Mouse (Mus musculus): ENCODE data around the gene Pdzd8. TPM values are rescaled to one million over a fixed set of nuclear protein-coding genes. Genes with fewer than 3 reads are reported as not detected.

Gene Pdzd8
- polyA plus RNA-seq, 1 experiment from 2014 or later: 10.4 TPM

- H3K9me3 ChIP-seq: peaks cover 8% of the 10 kb centered on the region
- H3K27ac ChIP-seq (replicated peaks): no peak overlapping the region
- 81% methylated on average over 4 of the region's 4 CpGs for WGBS
- no peak for ATAC-seq (ENCODE audit: low read depth)
- H3K4me1 ChIP-seq (replicated peaks): no peaks in the 10 kb centered on the region
- no peaks in the 10 kb centered on the region for H3K27me3 ChIP-seq
- H3K4me3 ChIP-seq: no peak overlapping the region
- no peak overlapping the region for H3K9ac ChIP-seq
- no peaks in the 10 kb centered on the region for H3K36me3 ChIP-seq
- H3K4me2 ChIP-seq: no peak overlapping the region
Observed at GRCm38 (mm10) chr19:59371016-59371415, 25.4 kb upstream of the Pdzd8 start.

- Histone ChIP-seq H3K4me2 (no peak overlapping the region), H3K36me3 (no peaks in the 10 kb centered on the region), H3K27me3 (no peaks in the 10 kb centered on the region), H3K27ac (replicated peaks) (no peak overlapping the region), H3K4me1 (replicated peaks) (no peaks in the 10 kb centered on the region), H3K9ac (no peak overlapping the region), H3K4me3 (no peak overlapping the region), H3K9me3 (peaks cover 2% of the 10 kb centered on the region; the same call in 1 of the 2 replicates)
- no peak for ATAC-seq (ENCODE audit: low read depth)
- WGBS: 81% methylated on average over 4 of the region's 4 CpGs
Observed at GRCm38 (mm10) chr19:59367892-59368291, 22.3 kb upstream of the Pdzd8 start.

- ATAC-seq (ENCODE audit: low read depth): no peak
- H3K4me2 ChIP-seq: no peak overlapping the region
- no peaks in the 10 kb centered on the region for H3K36me3 ChIP-seq
- no peak overlapping the region for H3K27ac ChIP-seq (replicated peaks)
- no peaks in the 10 kb centered on the region for H3K4me1 ChIP-seq (replicated peaks)
- H3K27me3 ChIP-seq: no peaks in the 10 kb centered on the region
- no peak overlapping the region for H3K9ac ChIP-seq
- WGBS: 63% methylated on average over 3 of the region's 3 CpGs
- H3K9me3 ChIP-seq: no peaks in the 10 kb centered on the region
- no peak overlapping the region for H3K4me3 ChIP-seq
Observed at GRCm38 (mm10) chr19:59366724-59367123, 21.1 kb upstream of the Pdzd8 start.

DNA sequence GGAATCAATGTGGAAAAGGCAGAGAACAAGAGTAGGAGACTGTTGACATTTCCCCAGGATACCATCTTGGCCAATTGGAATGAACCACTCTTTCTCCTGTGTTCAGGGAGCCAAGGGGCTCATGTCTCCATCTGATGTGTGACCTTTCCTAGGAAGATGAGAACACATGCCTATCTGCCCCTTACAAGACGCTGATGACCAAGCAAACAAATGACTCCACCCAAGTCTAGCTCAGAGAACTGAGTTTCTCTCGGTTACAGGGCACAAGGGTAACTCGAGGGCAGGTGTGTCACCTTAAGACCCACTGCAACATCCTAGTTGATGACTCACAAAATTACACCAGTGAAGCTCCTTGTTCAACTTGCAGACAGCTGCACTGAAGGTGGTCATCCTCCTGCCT is 18.1 kb upstream of the Pdzd8 start:
- H3K36me3 ChIP-seq: no peaks in the 10 kb centered on the region
- H3K27ac ChIP-seq (replicated peaks): no peak overlapping the region
- no peak for ATAC-seq (ENCODE audit: low read depth)
- 76% methylated on average over 3 of the region's 3 CpGs for WGBS
- H3K4me2 ChIP-seq: no peak overlapping the region
- H3K9ac ChIP-seq: no peak overlapping the region
- H3K27me3 ChIP-seq: no peaks in the 10 kb centered on the region
- H3K4me1 ChIP-seq (replicated peaks): no peaks in the 10 kb centered on the region
- H3K4me3 ChIP-seq: no peak overlapping the region
- no peaks in the 10 kb centered on the region for H3K9me3 ChIP-seq

GRCm38 (mm10) chr19:59362646-59363045 is 17.1 kb upstream of the Pdzd8 start:
- H3K4me3 ChIP-seq: no peak overlapping the region
- no peak overlapping the region for H3K27ac ChIP-seq (replicated peaks)

GRCm38 (mm10) chr19:59360486-59360896 is 14.9 kb upstream of the Pdzd8 start:
- Histone ChIP-seq H3K4me1 (replicated peaks) (no peaks in the 10 kb centered on the region), H3K9me3 (no peaks in the 10 kb centered on the region), H3K27me3 (no peaks in the 10 kb centered on the region), H3K27ac (replicated peaks) (no peak overlapping the region), H3K9ac (no peak overlapping the region), H3K36me3 (no peaks in the 10 kb centered on the region), H3K4me2 (no peak overlapping the region), H3K4me3 (no peak overlapping the region)
- no peak for ATAC-seq (ENCODE audit: low read depth)
- 34% methylated on average over 2 of the region's 2 CpGs for WGBS

More at GRCm38 (mm10) chr19:59362646-59363045, 17.1 kb upstream of the Pdzd8 start:
- H3K9ac ChIP-seq: no peak overlapping the region
- H3K27me3 ChIP-seq: no peaks in the 10 kb centered on the region
- H3K9me3 ChIP-seq: no peaks in the 10 kb centered on the region
- 84% methylated on average over 6 of the region's 6 CpGs for WGBS
- no peaks in the 10 kb centered on the region for H3K36me3 ChIP-seq
- no peaks in the 10 kb centered on the region for H3K4me1 ChIP-seq (replicated peaks)
- no peak overlapping the region for H3K4me2 ChIP-seq
- ATAC-seq (ENCODE audit: low read depth): no peak

DNA sequence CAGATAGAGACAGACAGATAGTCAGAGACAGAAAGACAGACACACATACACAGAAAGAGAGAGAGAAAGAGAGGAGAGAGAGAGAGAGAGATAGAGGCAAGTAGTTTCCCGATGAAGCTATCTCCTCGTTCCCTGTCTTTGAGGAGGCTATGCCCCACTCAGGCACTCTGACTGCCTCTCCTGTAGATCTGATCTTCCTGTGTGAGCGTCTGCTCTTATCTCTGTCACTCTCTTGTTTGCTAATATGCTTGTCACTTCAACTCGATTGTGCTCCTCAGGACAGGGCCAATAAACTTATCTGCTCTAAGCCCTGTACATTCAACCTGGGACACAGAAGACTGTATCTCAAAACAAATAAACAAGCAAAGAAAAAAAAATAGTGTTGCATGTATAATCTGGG is 13.6 kb upstream of the Pdzd8 start:
- no peaks in the 10 kb centered on the region for H3K36me3 ChIP-seq
- H3K9ac ChIP-seq: no peak overlapping the region
- 74% methylated on average over 4 of the region's 4 CpGs for WGBS
- H3K4me3 ChIP-seq: no peak overlapping the region
- no peak for ATAC-seq (ENCODE audit: low read depth)
- H3K9me3 ChIP-seq: no peaks in the 10 kb centered on the region
- no peaks in the 10 kb centered on the region for H3K27me3 ChIP-seq
- H3K4me1 ChIP-seq (replicated peaks): no peaks in the 10 kb centered on the region
- H3K4me2 ChIP-seq: no peak overlapping the region
- H3K27ac ChIP-seq (replicated peaks): no peak overlapping the region

DNA sequence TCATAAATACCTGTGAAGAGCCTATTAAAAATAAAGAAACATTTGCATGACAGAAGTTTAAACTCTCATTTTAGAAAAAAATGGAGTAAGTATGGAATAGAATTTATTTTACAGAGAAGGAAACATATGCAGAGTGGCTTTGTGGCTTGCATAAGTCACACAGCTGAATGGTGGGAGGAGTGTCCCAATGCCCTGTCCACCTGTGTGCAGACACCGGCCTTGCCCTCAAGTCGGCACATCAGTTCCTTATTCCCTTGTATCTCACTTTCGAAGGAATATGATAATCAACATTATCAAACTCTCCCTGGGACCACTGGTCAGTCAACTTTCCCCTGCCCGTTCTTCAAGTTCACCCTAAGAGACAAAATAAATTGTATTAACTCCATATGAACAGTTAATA is 12.3 kb upstream of the Pdzd8 start:
- H3K4me1 ChIP-seq (replicated peaks): no peaks in the 10 kb centered on the region
- 83% methylated on average over 4 of the region's 4 CpGs for WGBS
- no peaks in the 10 kb centered on the region for H3K36me3 ChIP-seq
- no peaks in the 10 kb centered on the region for H3K27me3 ChIP-seq
- no peak for ATAC-seq (ENCODE audit: low read depth)
- no peak overlapping the region for H3K9ac ChIP-seq
- H3K4me2 ChIP-seq: no peak overlapping the region
- no peak overlapping the region for H3K4me3 ChIP-seq
- H3K9me3 ChIP-seq: no peaks in the 10 kb centered on the region
- H3K27ac ChIP-seq (replicated peaks): no peak overlapping the region

- no peak overlapping the region for H3K4me3 ChIP-seq
- no peaks in the 10 kb centered on the region for H3K27me3 ChIP-seq
- no peak overlapping the region for H3K27ac ChIP-seq (replicated peaks)
- H3K4me1 ChIP-seq (replicated peaks): no peaks in the 10 kb centered on the region
- ATAC-seq (ENCODE audit: low read depth): no peak
- no peaks in the 10 kb centered on the region for H3K36me3 ChIP-seq
- no peaks in the 10 kb centered on the region for H3K9me3 ChIP-seq
- no peak overlapping the region for H3K4me2 ChIP-seq
- H3K9ac ChIP-seq: no peak overlapping the region
- WGBS: 78% methylated on average over 14 of the region's 14 CpGs
Observed at GRCm38 (mm10) chr19:59356843-59357595, 11.4 kb upstream of the Pdzd8 start.

- no peaks in the 10 kb centered on the region for H3K27me3 ChIP-seq
- no peaks in the 10 kb centered on the region for H3K36me3 ChIP-seq
- ATAC-seq (ENCODE audit: low read depth): no peak
- H3K4me3 ChIP-seq: no peak overlapping the region
- H3K9me3 ChIP-seq: no peaks in the 10 kb centered on the region
- H3K4me1 ChIP-seq (replicated peaks): no peaks in the 10 kb centered on the region
- H3K4me2 ChIP-seq: no peak overlapping the region
- no peak overlapping the region for H3K27ac ChIP-seq (replicated peaks)
- no peak overlapping the region for H3K9ac ChIP-seq
- 85% methylated on average over 3 of the region's 3 CpGs for WGBS
Observed at GRCm38 (mm10) chr19:59356388-59356787, 10.8 kb upstream of the Pdzd8 start.

- no peaks in the 10 kb centered on the region for H3K27me3 ChIP-seq
- ATAC-seq (ENCODE audit: low read depth): no peak
- WGBS: 73% methylated on average over 2 of the region's 2 CpGs
- no peaks in the 10 kb centered on the region for H3K4me1 ChIP-seq (replicated peaks)
- no peak overlapping the region for H3K4me2 ChIP-seq
- no peaks in the 10 kb centered on the region for H3K9me3 ChIP-seq
- H3K4me3 ChIP-seq: no peak overlapping the region
- H3K9ac ChIP-seq: no peak overlapping the region
- H3K27ac ChIP-seq (replicated peaks): no peak overlapping the region
- H3K36me3 ChIP-seq: no peaks in the 10 kb centered on the region
Observed at GRCm38 (mm10) chr19:59354906-59355305, 9.3 kb upstream of the Pdzd8 start.

DNA sequence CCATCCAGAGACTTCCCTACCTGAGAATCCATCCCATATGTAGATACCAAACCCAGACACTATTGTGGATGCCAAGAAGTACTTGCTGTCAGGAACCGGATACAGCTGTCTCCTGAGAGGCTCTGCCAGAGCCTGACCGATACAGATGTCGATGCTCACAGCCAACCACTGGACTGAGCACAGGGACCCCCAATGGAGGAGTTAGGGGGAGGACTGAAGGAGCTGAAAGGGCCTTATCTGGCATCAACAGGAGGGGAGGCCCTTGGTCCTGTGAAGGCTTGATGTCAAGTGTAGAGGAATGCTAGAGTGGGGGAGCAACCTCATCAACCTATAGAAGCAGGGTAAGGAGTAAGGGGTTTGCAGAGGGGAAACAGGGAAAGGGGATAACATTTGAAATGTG is 7.2 kb upstream of the Pdzd8 start:
- no peaks in the 10 kb centered on the region for H3K36me3 ChIP-seq
- no peak overlapping the region for H3K4me3 ChIP-seq
- no peak overlapping the region for H3K4me2 ChIP-seq
- no peaks in the 10 kb centered on the region for H3K27me3 ChIP-seq
- WGBS: 81% methylated on average over 3 of the region's 3 CpGs
- no peaks in the 10 kb centered on the region for H3K4me1 ChIP-seq (replicated peaks)
- ATAC-seq (ENCODE audit: low read depth): no peak
- H3K9me3 ChIP-seq: no peaks in the 10 kb centered on the region
- H3K9ac ChIP-seq: no peak overlapping the region
- H3K27ac ChIP-seq (replicated peaks): no peak overlapping the region
